Mouse (Mus musculus) liver, postnatal 0 days (tissue): Measurements from ENCODE around the gene Pdcd1.
"Not testable (repeated sequence)": the region's sequence is repeated elsewhere in the genome, so short reads cannot be mapped to it uniquely, and the experiment has no call there.

Experiments
- CTCF ChIP-seq: sonication (generic); IDR thresholded peaks from 2 replicates; pipeline ENCODE4 v1.5.1; 2016; ENCODE audit warnings: antibody characterized with exemption, low read depth
- EP300 ChIP-seq: IDR thresholded peaks from 2 replicates; pipeline ENCODE4 v1.6.1; 2016; ENCODE audit warnings: antibody characterized with exemption, low read depth, mild to moderate bottlenecking

GRCm38 (mm10) chr1:93991068-93991467 lies 61.3 kb downstream of the Pdcd1 start:
- not testable (repeated sequence) for TF ChIP-seq CTCF, EP300
